Mouse (Mus musculus): ENCODE data around the gene Tenm4.

Gene Tenm4

GRCm38 (mm10) chr7:96633008-96633407, 462.0 kb downstream of the Tenm4 start:
- in situ Hi-C loops (cut with MboI; ENCODE audit: low pct_unique_long_range_greater_than_20kb in 1 of 2, low sequenced_read_pairs in 2 of 2, unreplicated experiment in 1 of 2) = no loop called here

GRCm38 (mm10) chr7:96635830-96636440, 464.9 kb downstream of the Tenm4 start:
- in situ Hi-C loops (cut with MboI; ENCODE audit: low pct_unique_long_range_greater_than_20kb in 1 of 2, low sequenced_read_pairs in 2 of 2, unreplicated experiment in 1 of 2) = no loop called here

- in situ Hi-C loops (cut with MboI; ENCODE audit: low pct_unique_long_range_greater_than_20kb in 1 of 2, low sequenced_read_pairs in 2 of 2, unreplicated experiment in 1 of 2) = no loop called here
These were observed 472.6 kb downstream of the Tenm4 start for GRCm38 (mm10) chr7:96643461-96644204.

GRCm38 (mm10) chr7:96644205-96644531, 473.1 kb downstream of the Tenm4 start:
- in situ Hi-C loops (cut with MboI; ENCODE audit: low pct_unique_long_range_greater_than_20kb in 1 of 2, low sequenced_read_pairs in 2 of 2, unreplicated experiment in 1 of 2) = no loop called here

- in situ Hi-C loops (cut with MboI; ENCODE audit: low pct_unique_long_range_greater_than_20kb in 1 of 2, low sequenced_read_pairs in 2 of 2, unreplicated experiment in 1 of 2) = no loop called here
These were observed 476.6 kb downstream of the Tenm4 start for GRCm38 (mm10) chr7:96647657-96648056.

GRCm38 (mm10) chr7:96648606-96649005, 477.6 kb downstream of the Tenm4 start:
- in situ Hi-C loops (cut with MboI; ENCODE audit: low pct_unique_long_range_greater_than_20kb in 1 of 2, low sequenced_read_pairs in 2 of 2, unreplicated experiment in 1 of 2) = no loop called here

GRCm38 (mm10) chr7:96649171-96649570, 478.1 kb downstream of the Tenm4 start:
- in situ Hi-C loops (cut with MboI; ENCODE audit: low pct_unique_long_range_greater_than_20kb in 1 of 2, low sequenced_read_pairs in 2 of 2, unreplicated experiment in 1 of 2) = no loop called here

- in situ Hi-C loops (cut with MboI; ENCODE audit: low pct_unique_long_range_greater_than_20kb in 1 of 2, low sequenced_read_pairs in 2 of 2, unreplicated experiment in 1 of 2) = no loop called here
These were observed 479.4 kb downstream of the Tenm4 start for GRCm38 (mm10) chr7:96650435-96650834.

GRCm38 (mm10) chr7:96651055-96651454, 480.0 kb downstream of the Tenm4 start:
- in situ Hi-C loops (cut with MboI; ENCODE audit: low pct_unique_long_range_greater_than_20kb in 1 of 2, low sequenced_read_pairs in 2 of 2, unreplicated experiment in 1 of 2) = no loop called here

GRCm38 (mm10) chr7:96651626-96652341, 480.7 kb downstream of the Tenm4 start:
- in situ Hi-C loops (cut with MboI; ENCODE audit: low pct_unique_long_range_greater_than_20kb in 1 of 2, low sequenced_read_pairs in 2 of 2, unreplicated experiment in 1 of 2) = no loop called here

- in situ Hi-C loops (cut with MboI; ENCODE audit: low pct_unique_long_range_greater_than_20kb in 1 of 2, low sequenced_read_pairs in 2 of 2, unreplicated experiment in 1 of 2) = no loop called here
These were observed 481.8 kb downstream of the Tenm4 start for GRCm38 (mm10) chr7:96652844-96653243.

GRCm38 (mm10) chr7:96654206-96654605, 483.2 kb downstream of the Tenm4 start:
- in situ Hi-C loops (cut with MboI; ENCODE audit: low pct_unique_long_range_greater_than_20kb in 1 of 2, low sequenced_read_pairs in 2 of 2, unreplicated experiment in 1 of 2) = no loop called here

- in situ Hi-C loops (cut with MboI; ENCODE audit: low pct_unique_long_range_greater_than_20kb in 1 of 2, low sequenced_read_pairs in 2 of 2, unreplicated experiment in 1 of 2) = no loop called here
These were observed 484.2 kb downstream of the Tenm4 start for GRCm38 (mm10) chr7:96655096-96655716.

GRCm38 (mm10) chr7:96657101-96657830, 486.2 kb downstream of the Tenm4 start:
- in situ Hi-C loops (cut with MboI; ENCODE audit: low pct_unique_long_range_greater_than_20kb in 1 of 2, low sequenced_read_pairs in 2 of 2, unreplicated experiment in 1 of 2) = no loop called here

GRCm38 (mm10) chr7:96657857-96658580, 487.0 kb downstream of the Tenm4 start:
- in situ Hi-C loops (cut with MboI; ENCODE audit: low pct_unique_long_range_greater_than_20kb in 1 of 2, low sequenced_read_pairs in 2 of 2, unreplicated experiment in 1 of 2) = no loop called here

GRCm38 (mm10) chr7:96660907-96661306, 489.9 kb downstream of the Tenm4 start:
- in situ Hi-C loops (cut with MboI; ENCODE audit: low pct_unique_long_range_greater_than_20kb in 1 of 2, low sequenced_read_pairs in 2 of 2, unreplicated experiment in 1 of 2) = no loop called here

- in situ Hi-C loops (cut with MboI; ENCODE audit: low pct_unique_long_range_greater_than_20kb in 1 of 2, low sequenced_read_pairs in 2 of 2, unreplicated experiment in 1 of 2) = no loop called here
These were observed 490.5 kb downstream of the Tenm4 start for GRCm38 (mm10) chr7:96661352-96662169.

All from mouse embryonic stem cell (cell line).